Mouse (Mus musculus) lung, postnatal 0 days (tissue): ENCODE results near the gene Ndufa5.

Source experiments
- CTCF ChIP-seq: IDR thresholded peaks from 2 replicates; pipeline ENCODE4 v1.5.1; 2016; ENCODE audit warnings: antibody characterized with exemption, mild to moderate bottlenecking
- EP300 ChIP-seq: IDR thresholded peaks from 2 replicates; pipeline ENCODE4 v1.6.1; 2016; ENCODE audit warnings: antibody characterized with exemption, mild to moderate bottlenecking, control low read depth

DNA sequence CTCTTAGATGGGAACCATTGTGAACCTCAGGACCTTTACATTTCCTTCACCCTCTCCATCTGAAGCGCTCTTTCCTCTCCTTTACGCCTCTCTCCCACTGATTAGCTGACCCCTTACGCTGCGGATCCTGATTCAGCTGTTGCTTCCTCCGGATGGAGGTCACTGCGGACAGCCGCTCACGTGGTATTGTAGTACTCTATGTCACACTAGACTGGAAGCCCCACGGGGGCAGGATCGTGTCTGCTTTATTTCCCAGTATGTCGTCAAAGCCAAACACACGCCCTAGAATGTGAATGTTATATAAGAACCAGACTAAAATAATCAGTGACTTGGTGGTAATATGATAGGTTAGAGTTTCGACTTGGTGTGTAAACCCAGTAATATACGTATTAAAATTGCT is 44.6 kb upstream of the Ndufa5 start:
- TF ChIP-seq EP300 (no peak), CTCF (no peak)
